In the genomic region with DNA sequence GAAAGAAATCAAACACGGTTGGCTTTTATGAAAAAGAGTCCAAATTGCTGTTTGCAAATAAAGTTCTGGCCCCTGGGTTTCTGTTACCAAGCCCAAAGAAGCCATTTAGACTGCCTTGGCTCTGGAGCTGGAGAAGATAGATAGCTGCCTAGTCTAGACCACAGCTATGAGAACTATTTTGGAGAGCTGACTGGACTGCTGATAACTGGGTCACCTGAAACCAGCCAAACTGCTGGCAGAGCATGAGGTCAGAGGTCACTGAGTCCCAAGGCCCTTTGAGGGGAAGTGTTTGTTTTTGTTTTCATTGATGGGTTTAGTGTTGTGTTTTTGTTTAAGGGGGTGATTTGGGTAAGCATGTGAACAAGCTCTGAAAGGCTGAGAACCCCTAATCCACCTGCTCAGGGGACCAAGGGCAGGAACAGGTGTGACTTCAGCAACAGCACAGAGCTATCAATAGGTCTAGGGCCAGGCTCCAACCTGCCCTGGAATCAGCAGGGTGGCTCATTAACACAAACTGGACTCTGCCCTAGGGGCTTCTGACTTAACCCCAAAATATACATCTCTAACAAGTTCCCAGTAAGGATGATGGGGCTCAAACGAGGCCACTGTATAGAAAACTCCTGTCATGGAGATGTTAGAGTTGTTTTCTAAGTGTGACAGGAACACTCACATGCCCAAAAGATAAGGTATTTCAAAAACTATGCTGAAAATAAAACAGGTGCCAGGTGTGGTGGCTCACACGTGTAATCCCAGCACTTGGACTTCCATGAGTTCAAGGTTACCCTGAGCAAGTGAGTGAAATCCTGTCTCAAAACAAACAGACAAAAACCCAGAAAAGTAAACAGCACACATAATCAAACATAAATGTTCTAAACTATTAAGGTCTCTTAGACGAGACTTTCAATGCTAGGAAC, we compare ENCODE assay signal across 11 mouse cellular contexts. TPM values are rescaled to one million over a fixed set of nuclear protein-coding genes. Genes with fewer than 3 reads are reported as not detected.
DNase-seq lines count a peak whose midpoint lies in the region.
"Had no signal": no experiment of that assay in that cellular context is flagged by ENCODE, and none has a peak within 500 bp of the region (broad histone marks: within the 10 kb centered on the region; RNA-seq: fewer than 3 reads in every experiment).

No protein-coding gene starts in this region.

- intact Hi-C loops in heart, postnatal 10 days (cut with DNase I): loop anchor here (2.0 kb wide), 1 partner anchor 45 kb away; no protein-coding TSS in a partner anchor

- peak; percentile 30 for DNase-seq in heart, adult 8-10 months (ENCODE audit: low spot score)
- DNase-seq in heart, postnatal 4 days: no peak
- DNase-seq in 3T3-L1 (ENCODE audit: low read depth, low spot score): peak; percentile 73
- DNase-seq in Muller cell, postnatal 12 days (ENCODE audit: inconsistent ontology term): peak; percentile 79
- peak; percentile 37 to 40 for DNase-seq in heart, postnatal 10 days
- DNase-seq in spleen, postnatal 36 days (ENCODE audit: low spot score in 2 of 2): no peak
- DNase-seq in left cerebral cortex, adult 18-20 months (ENCODE audit: low spot score in 2 of 2): no peak
- DNase-seq: cerebellum, adult 11 months; retina, postnatal 1 day; thymus, postnatal 14 days had no signal

RNA-seq across cellular contexts. Expression of gene Fam160a1, which starts 3.7 kb away (rescaled TPM):
- total RNA-seq in heart, adult 8-10 months (2022): 10 to 100 TPM; 54.1 to 61.6 (median 58.5) TPM
- 10 to 100 TPM; 27.0 to 28.1 TPM for total RNA-seq in heart, postnatal 4 days (2021)
- 10 to 100 TPM; 35.8 to 48.7 TPM for total RNA-seq in heart, postnatal 10 days (2021)
- 1 to 10 TPM; 3.4 to 3.7 TPM for total RNA-seq in left cerebral cortex, adult 18-20 months (2021)
- total RNA-seq: megakaryocyte-erythroid progenitor cell, adult 5-6 weeks had no signal

Comparison
In these comparisons a context has a peak if more than half of its experiments do, and no peak if none do; other contexts are left out.
1. DNase-seq: peak in heart, adult 8-10 months (single experiment), 3T3-L1 (single experiment), Muller cell, postnatal 12 days (single experiment) and heart, postnatal 10 days (2 of 2); none in heart, postnatal 4 days (single experiment), spleen, postnatal 36 days (0 of 2) and left cerebral cortex, adult 18-20 months (0 of 2).
2. RNA of gene Fam160a1, which starts 3.7 kb away (total RNA-seq): 54.1 to 61.6 TPM in heart, adult 8-10 months, 35.8 to 48.7 TPM in heart, postnatal 10 days and 27.0 to 28.1 TPM in heart, postnatal 4 days; 3.4 to 3.7 TPM in left cerebral cortex, adult 18-20 months; every median in the first group is over 4 times any median in the second.